14 mouse cellular contexts compared by ENCODE assay signal in genomic region chr1:135941259-135942006, GRCm38 (mm10). TPM values are rescaled to one million over a fixed set of nuclear protein-coding genes. Genes with fewer than 3 reads are reported as not detected.
A peak's percentile ranks its signal among the peaks of the same experiment; 100 is the strongest.
DNase-seq lines count a peak whose midpoint lies in the region; ATAC-seq and TF ChIP-seq lines count a peak whose summit lies in the region.
"Had no signal": no experiment of that assay in that cellular context is flagged by ENCODE, and none has a peak within 500 bp of the region (broad histone marks: within the 10 kb centered on the region; RNA-seq: fewer than 3 reads in every experiment).

No protein-coding gene starts in this region.

- H3K9me3 ChIP-seq in MEL (replicated peaks; ENCODE audit: insufficient read depth, low read length): no peaks in the 10 kb centered on the region
- H3K9me3 ChIP-seq: forebrain, embryonic 13.5 days had no signal

- H3K27ac ChIP-seq in MEL (ENCODE audit: control insufficient read depth, low read depth, low read length): peak overlapping the region; percentile 49
- H3K27ac ChIP-seq: forebrain, embryonic 13.5 days; hindbrain, postnatal 0 days; macrophage had no signal

- H3K79me2 ChIP-seq in MEL (ENCODE audit: control insufficient read depth, insufficient read depth, low read length, poor library complexity): no peaks in the 10 kb centered on the region

- H3K4me1 ChIP-seq in MEL (ENCODE audit: control insufficient read depth in 1 of 2, insufficient read depth in 2 of 2, low read length in 2 of 2): peaks cover 0 to 32% of the 10 kb centered on the region in 2 experiments; a peak in 2 of 4 replicates
- H3K4me1 ChIP-seq: forebrain, embryonic 13.5 days had no signal

- H3K27me3 ChIP-seq in MEL (ENCODE audit: control insufficient read depth in 1 of 2, insufficient read depth in 2 of 2, low read length in 2 of 2): peaks cover 0 to 2% of the 10 kb centered on the region in 2 experiments; a peak in 3 of 4 replicates

- peaks cover 0 to 13% of the 10 kb centered on the region in 2 experiments; a peak in 2 of 4 replicates for H3K36me3 ChIP-seq in MEL (ENCODE audit: control insufficient read depth in 1 of 2, insufficient read depth in 2 of 2, low read length in 2 of 2)

- ATAC-seq in hematopoietic stem cell, adult 5-6 weeks (replicated peaks in 1 of 2; ENCODE audit: insufficient read depth in 1 of 2, low FRiP score in 2 of 2, low TSS enrichment in 1 of 2, low read depth in 1 of 2, poor library complexity in 2 of 2, severe bottlenecking in 2 of 2): peak; percentile 5 to 24; a peak in 1 of 4 replicates
- peak; percentile 84 for ATAC-seq in megakaryocyte-erythroid progenitor cell, adult 5-6 weeks (replicated peaks; ENCODE audit: low FRiP score, low TSS enrichment, poor library complexity, severe bottlenecking)
- ATAC-seq: forebrain, embryonic 13.5 days; hindbrain, postnatal 0 days had no signal

- peak; percentile 94 to 96 for TF ChIP-seq EP300 in MEL (IDR thresholded peaks at IDR 0.05; ENCODE audit: low read depth in 1 of 2, low read length in 2 of 2)

- H3K9ac ChIP-seq in MEL (ENCODE audit: control insufficient read depth, low read depth, low read length, poor library complexity, severe bottlenecking): no peak overlapping the region
- H3K9ac ChIP-seq: forebrain, embryonic 13.5 days had no signal

- TF ChIP-seq POLR2A in MEL (IDR thresholded peaks at IDR 0.05; ENCODE audit: control insufficient read depth in 1 of 2, insufficient read depth in 1 of 2, low read depth in 1 of 2, low read length in 2 of 2, poor library complexity in 1 of 2): no peak

- H3K4me3 ChIP-seq in MEL (ENCODE audit: control insufficient read depth in 1 of 2, insufficient read depth in 1 of 2, low read depth in 2 of 2, low read length in 2 of 2): no peak overlapping the region
- H3K4me3 ChIP-seq: forebrain, embryonic 13.5 days had no signal

- DNase-seq in ES-CJ7 (ENCODE audit: low read depth, low spot score) (peak; percentile 30), MEL (ENCODE audit: low read depth, low spot score) (peak; percentile 88)
- no peak for DNase-seq in thymus, postnatal 4 days
- DNase-seq in cerebellum, adult 9-10 months: no peak
- no peak for DNase-seq in embryo, embryonic 11 days
- DNase-seq: adrenal gland, postnatal 14 days; heart, adult 11 months; retina, postnatal 1 day; thymus, adult 18-20 months had no signal

- TF ChIP-seq CTCF in MEL (IDR thresholded peaks at IDR 0.05 in 2 of 3, conservative IDR thresholded peaks at IDR 0.05 in 1 of 3; ENCODE audit: control insufficient read depth in 1 of 3, insufficient read depth in 1 of 3, low read depth in 2 of 3, low read length in 3 of 3, poor library complexity in 1 of 3, severe bottlenecking in 1 of 3): no peak

- TF ChIP-seq RAD21 in MEL (IDR thresholded peaks at IDR 0.05; ENCODE audit: low read depth, low read length): no peak

TF ChIP-seq in MEL, 35 proteins besides CTCF, POLR2A, EP300 and RAD21:
- 0 out of 2 replicates have a peak, but pooled peaks have one; percentile 52 for TF ChIP-seq MYC (IDR thresholded peaks at IDR 0.05; ENCODE audit: low read depth, low read length)
- TF ChIP-seq GATA1 (IDR thresholded peaks at IDR 0.05; ENCODE audit: low read depth, low read length): peak; percentile 93
- TF ChIP-seq POLR2AphosphoS5 (IDR thresholded peaks at IDR 0.05; ENCODE audit: borderline replicate concordance, low read depth, low read length): no peak
- no peak for TF ChIP-seq UBTF (IDR thresholded peaks at IDR 0.05; ENCODE audit: borderline replicate concordance, insufficient read depth, low read depth, low read length)
- TF ChIP-seq MAX (IDR thresholded peaks at IDR 0.05; ENCODE audit: low read length): peak; percentile 20; the same call in 1 of the 2 replicates
- no peak for TF ChIP-seq USF1 (IDR thresholded peaks at IDR 0.05; ENCODE audit: low read depth, low read length)
- peak; percentile 26; the same call in 1 of the 2 replicates for TF ChIP-seq BHLHE40 (IDR thresholded peaks at IDR 0.05; ENCODE audit: borderline replicate concordance, low read depth, low read length)
- no peak for TF ChIP-seq MYB (IDR thresholded peaks at IDR 0.05; ENCODE audit: low read depth, low read length)
- TF ChIP-seq NRF1 (IDR thresholded peaks at IDR 0.05; ENCODE audit: insufficient read depth, low read depth, low read length, poor library complexity, severe bottlenecking): peak; percentile 59; the same call in 1 of the 2 replicates
- TF ChIP-seq USF2 (IDR thresholded peaks at IDR 0.05; ENCODE audit: borderline replicate concordance in 1 of 2, insufficient read depth in 1 of 2, low read depth in 1 of 2, low read length in 2 of 2): no peak
- no peak; the same call in 1 of the 2 replicates for TF ChIP-seq SIN3A (IDR thresholded peaks at IDR 0.05; ENCODE audit: low read length)
- no peak for TF ChIP-seq MAZ (IDR thresholded peaks at IDR 0.05; ENCODE audit: low read depth, low read length)
- peak; percentile 74; the same call in 1 of the 2 replicates for TF ChIP-seq RCOR1 (IDR thresholded peaks at IDR 0.05; ENCODE audit: low read depth, low read length)
- no peak for TF ChIP-seq MXI1 (IDR thresholded peaks at IDR 0.05; ENCODE audit: low read depth, low read length)
- no peak for TF ChIP-seq ZC3H11A (IDR thresholded peaks at IDR 0.05; ENCODE audit: low read depth, low read length)
- no peak for TF ChIP-seq POLR2AphosphoS2 (IDR thresholded peaks at IDR 0.05; ENCODE audit: low read length)
- no peak for TF ChIP-seq E2F4 (IDR thresholded peaks at IDR 0.05; ENCODE audit: borderline replicate concordance, low read depth, low read length)
- TF ChIP-seq ZMIZ1 (IDR thresholded peaks at IDR 0.05; ENCODE audit: low read depth, low read length): no peak
- peak; percentile 95 for TF ChIP-seq TCF12 (IDR thresholded peaks at IDR 0.05; ENCODE audit: low read depth, low read length)
- TF ChIP-seq ETS1 (IDR thresholded peaks at IDR 0.05; ENCODE audit: low read depth, low read length): peak; percentile 93
- no peak for TF ChIP-seq CHD1 (IDR thresholded peaks at IDR 0.05; ENCODE audit: low read depth, low read length)
- no peak for TF ChIP-seq ELF1 (IDR thresholded peaks at IDR 0.05; ENCODE audit: low read depth, low read length)
- no peak for TF ChIP-seq MEF2A (IDR thresholded peaks at IDR 0.05; ENCODE audit: extremely low read depth, insufficient replicate concordance, low read depth, low read length, poor library complexity, severe bottlenecking)
- no peak for TF ChIP-seq MAFK (IDR thresholded peaks at IDR 0.05; ENCODE audit: borderline replicate concordance, low read depth, low read length)
- TF ChIP-seq TAL1 (IDR thresholded peaks at IDR 0.05; ENCODE audit: low read length): peak; percentile 97
- peak; percentile 42; the same call in 1 of the 2 replicates for TF ChIP-seq JUND (IDR thresholded peaks at IDR 0.05; ENCODE audit: low read depth, low read length)
- TF ChIP-seq NELFE (IDR thresholded peaks at IDR 0.05; ENCODE audit: low read depth, low read length): no peak
- TF ChIP-seq ZKSCAN1 (IDR thresholded peaks at IDR 0.05; ENCODE audit: low read depth, low read length): no peak

RNA-seq across cellular contexts. Expression of gene Pkp1, which starts 22.4 kb away (rescaled TPM):
- not detected in 2 replicates for total RNA-seq in MEL (2012; rRNA removed)
- not detected for polyA plus RNA-seq in MEL (2012; ENCODE audit: insufficient read depth in 1 of 2, insufficient read length in 2 of 2, low read depth in 1 of 2, low replicate concordance in 2 of 2, missing spikeins in 1 of 2)
- total RNA-seq in hematopoietic stem cell, adult 5-6 weeks (2017): not detected in 2 replicates
- not detected in 2 replicates for total RNA-seq in megakaryocyte-erythroid progenitor cell, adult 5-6 weeks (2014; fragmentation: Nextera tagmentation)
- not detected in 2 replicates for total RNA-seq in megakaryocyte-erythroid progenitor cell, adult 5-6 weeks (2017)
- total RNA-seq: adrenal gland, postnatal 14 days had no signal
- polyA plus RNA-seq: forebrain, embryonic 13.5 days; macrophage had no signal

Comparison
In these comparisons a context has a peak if more than half of its experiments do, and no peak if none do; other contexts are left out.
1. DNase-seq: peak in ES-CJ7 (single experiment) and MEL (single experiment); none in thymus, postnatal 4 days (single experiment), cerebellum, adult 9-10 months (single experiment) and embryo, embryonic 11 days (single experiment).